Mouse (Mus musculus) cerebellum, adult 11 months (tissue): ENCODE measurements around the gene Dnmt3c.
"Not testable (repeated sequence)": the region's sequence is repeated elsewhere in the genome, so short reads cannot be mapped to it uniquely, and the experiment has no call there.

Experiments used
- DNase-seq: peaks from one replicate; pipeline ENCODE4 v3.0.0; 2022

Gene Dnmt3c

GRCm38 (mm10) chr2:153696352-153696751, at the start of gene Dnmt3c:
Gene Dnmt3c, plus strand, starts transcription at chr2:153696652.
- no peak for DNase-seq

DNA sequence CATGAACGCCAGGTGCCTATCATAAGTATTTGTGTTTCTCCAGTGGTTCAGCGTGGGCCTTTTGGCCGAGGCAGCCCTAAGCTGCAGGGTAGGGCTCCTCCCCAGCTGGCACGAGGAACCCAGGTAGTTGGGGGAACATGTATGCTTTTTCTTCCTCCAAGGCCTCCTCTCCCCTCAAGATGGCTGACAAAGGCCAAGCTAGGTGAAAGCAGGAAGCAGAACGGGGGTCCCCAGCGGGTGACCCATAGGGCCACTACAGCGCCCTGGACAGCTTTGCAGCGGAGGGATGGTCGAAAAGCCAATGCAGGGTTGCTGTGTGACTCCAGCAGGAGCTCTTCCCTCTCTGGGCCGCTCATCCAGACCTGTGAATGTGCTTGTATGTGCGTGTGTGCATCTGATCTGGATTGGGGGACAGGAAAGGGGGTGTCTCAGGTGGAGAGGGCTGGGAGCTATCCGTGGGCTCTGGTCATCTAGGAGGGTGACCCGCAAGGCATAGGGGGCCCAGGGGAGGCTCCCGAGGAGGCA, 47.6 kb upstream of the Dnmt3c start:
- no peak for DNase-seq

- DNase-seq = peak; percentile 50
Measured at GRCm38 (mm10) chr2:153649298-153650013, 47.0 kb upstream of the Dnmt3c start, which contains the start of gene Dnmt3b. Gene Dnmt3b, plus strand, starts transcription at chr2:153649450.

- DNase-seq = no peak
Measured at GRCm38 (mm10) chr2:153650014-153650687, 46.3 kb upstream of the Dnmt3c start.

DNA sequence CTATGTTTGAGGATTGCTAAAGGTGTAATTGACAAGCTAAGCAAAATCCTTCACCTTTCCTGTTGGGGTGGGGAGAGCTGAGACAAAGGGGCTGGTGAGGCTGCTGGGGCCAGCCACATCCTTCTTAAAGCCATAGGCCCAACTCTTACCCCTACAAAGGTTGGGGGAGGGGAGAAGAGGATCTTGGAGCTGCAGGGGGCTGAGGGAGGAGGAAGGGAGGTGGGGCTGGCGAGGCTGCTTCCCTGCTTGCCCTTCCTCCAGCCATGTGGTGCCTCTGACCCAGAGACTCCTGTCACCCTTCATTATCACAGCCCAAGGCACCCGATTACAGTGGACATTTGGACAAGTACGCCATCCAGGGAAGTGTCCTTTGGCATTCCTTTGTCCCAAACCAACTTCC, 44.8 kb upstream of the Dnmt3c start:
- DNase-seq = no peak

DNA sequence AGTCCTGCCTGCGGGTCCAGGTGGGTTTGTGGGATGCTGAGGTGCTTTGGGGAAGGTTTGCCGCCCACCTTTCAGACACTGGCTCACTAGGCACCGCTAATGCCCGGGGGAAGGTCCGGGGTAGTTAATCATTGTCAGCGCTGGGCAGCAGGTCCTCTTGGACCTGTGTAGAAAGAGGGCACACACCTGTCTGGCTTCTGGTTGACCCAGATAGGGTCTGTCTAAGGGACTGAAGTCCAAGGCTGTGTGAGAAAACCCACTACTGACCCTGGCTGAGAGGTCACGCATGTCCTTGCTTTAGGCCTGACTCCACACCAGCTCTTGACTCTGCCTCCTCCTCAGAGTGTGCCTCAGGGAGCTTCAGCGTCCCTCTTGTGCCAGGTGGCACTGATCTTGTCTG, 38.8 kb upstream of the Dnmt3c start:
- DNase-seq = not testable (repeated sequence)

GRCm38 (mm10) chr2:153660616-153661015, 35.8 kb upstream of the Dnmt3c start:
- no peak for DNase-seq

DNA sequence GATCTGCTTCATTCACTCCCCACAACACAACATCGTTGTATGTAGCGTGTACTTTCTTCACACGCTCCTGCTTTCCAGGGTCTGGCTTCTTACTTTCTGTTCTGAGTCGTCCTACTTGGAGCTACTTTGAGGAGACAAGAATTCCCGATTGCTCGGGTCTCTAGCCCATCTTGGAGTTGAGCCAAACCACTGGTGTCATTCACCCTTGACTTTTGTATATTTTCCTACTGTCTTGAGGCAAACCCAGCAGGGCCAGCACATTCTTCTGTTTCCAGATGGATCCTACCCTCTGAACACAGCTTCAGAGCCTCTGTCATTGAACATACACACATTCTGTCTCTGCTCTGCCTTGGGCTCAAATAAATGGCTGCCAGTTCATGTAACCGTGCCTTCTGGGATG, 31.1 kb upstream of the Dnmt3c start:
- no peak for DNase-seq

- DNase-seq = no peak
Measured at GRCm38 (mm10) chr2:153668754-153669376, 27.6 kb upstream of the Dnmt3c start.

DNA sequence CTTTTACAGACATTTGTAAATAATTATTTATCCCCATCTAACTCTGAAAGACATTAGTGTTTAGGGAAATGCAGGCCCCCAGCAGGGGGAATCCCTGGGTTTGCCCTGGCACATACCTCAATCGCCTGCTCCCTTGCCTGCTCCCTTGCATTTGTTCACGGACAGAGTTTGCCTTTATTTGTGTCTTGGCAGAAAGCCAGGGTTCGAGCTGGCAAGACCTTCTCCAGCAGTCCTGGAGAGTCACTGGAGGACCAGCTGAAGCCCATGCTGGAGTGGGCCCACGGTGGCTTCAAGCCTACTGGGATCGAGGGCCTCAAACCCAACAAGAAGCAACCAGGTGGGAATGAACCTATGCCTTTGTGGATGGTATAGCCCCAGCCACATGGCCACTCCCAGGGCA, 26.3 kb upstream of the Dnmt3c start:
- no peak for DNase-seq

DNA sequence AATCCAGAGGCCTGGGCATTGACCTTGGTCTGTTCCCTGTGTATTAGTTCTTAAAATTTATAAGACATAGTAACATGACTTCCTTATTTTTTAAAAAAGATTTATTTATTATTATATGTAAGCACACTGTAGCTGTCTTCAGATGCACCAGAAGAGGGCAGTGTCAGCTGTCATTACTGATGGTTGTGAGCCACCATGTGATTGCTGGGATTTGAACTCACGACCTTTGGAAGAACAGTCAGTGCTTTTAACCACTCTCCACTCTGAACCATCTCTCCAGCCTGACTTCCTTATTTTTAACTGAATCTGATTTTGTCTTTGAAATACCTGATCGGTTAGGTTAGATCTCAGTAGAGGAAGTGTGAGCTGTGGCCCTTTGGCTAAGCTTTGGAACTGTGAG, 23.8 kb upstream of the Dnmt3c start:
- no peak for DNase-seq

DNA sequence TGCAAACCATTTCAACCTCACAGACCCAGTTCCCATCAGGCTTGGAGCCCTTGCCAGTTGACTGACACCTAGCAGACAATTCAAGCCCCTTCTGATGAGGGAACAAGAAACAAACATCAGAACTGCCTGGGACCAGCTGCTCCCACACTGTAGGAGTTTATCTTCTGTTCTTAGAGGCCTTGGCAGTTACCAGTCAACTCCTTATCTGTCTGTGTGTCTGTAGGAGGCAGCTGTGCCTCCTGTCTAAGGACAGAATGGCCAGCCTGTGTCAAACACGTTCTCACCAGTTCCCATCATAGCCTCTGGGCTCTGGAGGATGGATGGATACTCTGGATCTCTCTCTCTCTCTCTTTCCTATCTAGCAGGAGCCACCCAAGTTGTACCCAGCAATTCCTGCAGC, 21.1 kb upstream of the Dnmt3c start:
- DNase-seq = not testable (repeated sequence)

- no peak for DNase-seq
Measured at GRCm38 (mm10) chr2:153676944-153677343, 19.5 kb upstream of the Dnmt3c start.

- DNase-seq = no peak
Measured at GRCm38 (mm10) chr2:153677550-153677949, 18.9 kb upstream of the Dnmt3c start.

- no peak for DNase-seq
Measured at GRCm38 (mm10) chr2:153679959-153680358, 16.5 kb upstream of the Dnmt3c start.

DNA sequence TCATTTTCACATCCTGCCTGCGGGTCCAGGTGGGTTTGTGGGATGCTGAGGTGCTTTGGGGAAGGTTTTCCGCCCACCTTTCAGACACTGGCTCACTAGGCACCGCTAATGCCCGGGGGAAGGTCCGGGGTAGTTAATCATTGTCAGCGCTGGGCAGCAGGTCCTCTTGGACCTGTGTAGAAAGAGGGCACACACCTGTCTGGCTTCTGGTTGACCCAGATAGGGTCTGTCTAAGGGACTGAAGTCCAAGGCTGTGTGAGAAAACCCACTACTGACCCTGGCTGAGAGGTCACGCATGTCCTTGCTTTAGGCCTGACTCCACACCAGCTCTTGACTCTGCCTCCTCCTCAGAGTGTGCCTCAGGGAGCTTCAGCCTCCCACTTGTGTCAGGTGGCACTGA, 3.0 kb upstream of the Dnmt3c start:
- not testable (repeated sequence) for DNase-seq

DNA sequence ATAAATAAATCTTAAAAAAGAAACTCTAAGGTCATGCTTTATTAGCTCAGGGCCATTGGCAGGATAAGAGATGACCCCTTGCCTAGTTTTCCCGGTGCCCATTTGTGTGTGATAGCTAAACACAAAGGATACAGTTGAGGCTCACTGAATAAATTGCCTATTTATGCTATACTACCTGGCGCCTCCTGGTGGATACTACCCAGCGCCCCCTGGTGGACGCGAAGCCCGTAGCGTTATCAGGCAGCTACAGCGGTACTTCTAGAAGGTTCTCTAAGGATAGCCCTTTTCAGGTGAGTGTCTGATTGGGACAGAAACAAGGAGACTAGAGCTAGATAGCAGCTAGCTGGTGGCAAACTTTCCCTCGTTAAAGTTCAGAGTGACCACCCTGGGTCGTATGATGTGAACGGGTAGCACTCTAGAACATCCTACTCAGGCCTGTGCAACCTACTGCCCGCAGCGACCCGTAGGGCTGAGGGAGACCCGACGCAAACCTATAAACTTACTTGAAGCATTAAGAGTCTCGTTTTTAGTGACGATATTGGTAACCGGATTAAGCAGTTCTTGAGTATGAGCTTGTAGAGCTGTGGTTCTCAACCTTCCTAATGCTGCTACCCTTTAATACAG, 1.9 kb upstream of the Dnmt3c start:
- DNase-seq = peak; percentile 16

- DNase-seq = no peak
Measured at GRCm38 (mm10) chr2:153703389-153703788, 6.9 kb downstream of the Dnmt3c start.

- DNase-seq = no peak
Measured at GRCm38 (mm10) chr2:153710701-153711330, 14.4 kb downstream of the Dnmt3c start.

DNA sequence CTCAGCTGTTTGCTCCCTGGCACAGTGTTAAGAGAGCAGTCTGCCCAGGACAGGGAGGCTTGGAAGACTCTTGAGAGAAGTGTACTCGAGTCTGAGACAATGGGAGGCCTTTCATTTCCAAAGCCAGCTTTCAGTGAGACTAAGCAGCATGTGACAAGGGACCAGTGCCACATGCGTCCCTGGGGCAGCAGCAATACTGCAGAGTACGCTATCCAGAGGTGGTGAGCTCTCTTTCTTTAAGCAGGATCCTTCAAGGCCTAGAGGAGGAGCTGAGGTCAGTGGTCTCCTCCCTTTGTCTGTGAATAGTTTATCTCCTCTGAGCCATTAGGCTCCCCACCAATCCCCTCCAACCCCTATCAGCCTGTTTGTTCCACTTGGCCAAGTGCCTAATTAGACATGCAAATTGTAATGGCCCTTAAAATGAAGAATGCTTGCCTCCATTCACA, 16.2 kb downstream of the Dnmt3c start:
- DNase-seq = no peak

GRCm38 (mm10) chr2:153713227-153713626, 16.8 kb downstream of the Dnmt3c start:
- peak; percentile 27 for DNase-seq

DNA sequence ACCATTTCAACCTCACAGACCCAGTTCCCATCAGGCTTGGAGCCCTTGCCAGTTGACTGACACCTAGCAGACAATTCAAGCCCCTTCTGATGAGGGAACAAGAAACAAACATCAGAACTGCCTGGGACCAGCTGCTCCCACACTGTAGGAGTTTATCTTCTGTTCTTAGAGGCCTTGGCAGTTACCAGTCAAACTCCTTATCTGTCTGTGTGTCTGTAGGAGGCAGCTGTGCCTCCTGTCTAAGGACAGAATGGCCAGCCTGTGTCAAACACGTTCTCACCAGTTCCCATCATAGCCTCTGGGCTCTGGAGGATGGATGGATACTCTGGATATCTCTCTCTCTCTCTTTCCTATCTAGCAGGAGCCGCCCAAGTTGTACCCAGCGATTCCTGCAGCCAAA, 21.4 kb downstream of the Dnmt3c start:
- DNase-seq = not testable (repeated sequence)

DNA sequence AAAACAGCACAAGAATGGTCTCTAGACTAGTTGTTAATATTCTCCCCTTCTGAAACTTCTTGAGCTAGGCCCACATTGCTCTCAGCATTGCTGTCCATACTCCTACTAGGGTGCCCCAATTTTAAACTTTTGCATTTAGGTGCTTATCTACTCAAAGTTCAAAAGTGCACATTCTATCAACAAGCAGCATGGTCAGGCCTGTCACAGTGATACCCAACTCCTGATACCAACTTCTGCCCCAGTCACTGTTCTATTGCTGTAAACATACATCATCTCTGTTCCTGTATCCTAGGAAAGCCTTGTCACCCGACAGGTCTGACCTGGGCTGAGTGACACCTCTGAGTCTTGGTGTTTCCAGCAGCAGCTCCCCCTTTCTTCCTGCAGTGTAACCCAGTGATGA, 26.6 kb downstream of the Dnmt3c start:
- no peak for DNase-seq
